Mouse (Mus musculus): ENCODE measurements around the gene Zbtb20.

The Zbtb20 gene

GRCm38 (mm10) chr16:43650355-43651080 is 774.8 kb downstream of the Zbtb20 start:
- no peak for DNase-seq (ENCODE audit: low read depth)

- no peak for DNase-seq (ENCODE audit: low read depth)
Measured at GRCm38 (mm10) chr16:43653288-43653687, 777.6 kb downstream of the Zbtb20 start.

DNA sequence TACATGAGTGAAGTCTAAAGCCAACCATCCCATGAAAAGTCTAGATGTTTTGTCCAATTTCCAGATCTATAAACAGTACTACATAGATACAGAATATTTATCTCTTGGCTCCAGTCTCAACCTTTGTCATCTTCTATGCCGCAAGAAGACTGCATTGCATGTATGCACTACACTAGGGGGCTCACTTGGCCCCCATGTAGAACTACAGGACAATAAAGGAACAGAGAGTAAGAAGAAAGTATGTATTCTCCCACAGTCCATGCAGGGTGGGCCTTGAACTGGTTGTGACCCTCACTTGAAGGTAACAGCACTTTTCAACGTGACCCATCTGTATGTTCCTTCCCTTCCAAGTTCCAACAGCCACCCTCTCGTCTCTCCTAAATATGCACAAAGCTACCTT is 778.6 kb downstream of the Zbtb20 start:
- DNase-seq (ENCODE audit: low read depth) = no peak

- peak; percentile 7 for DNase-seq (ENCODE audit: low read depth)
Measured at GRCm38 (mm10) chr16:43655183-43655787, 779.6 kb downstream of the Zbtb20 start.

- DNase-seq (ENCODE audit: low read depth) = no peak
Measured at GRCm38 (mm10) chr16:43661576-43661975, 785.9 kb downstream of the Zbtb20 start.

DNA sequence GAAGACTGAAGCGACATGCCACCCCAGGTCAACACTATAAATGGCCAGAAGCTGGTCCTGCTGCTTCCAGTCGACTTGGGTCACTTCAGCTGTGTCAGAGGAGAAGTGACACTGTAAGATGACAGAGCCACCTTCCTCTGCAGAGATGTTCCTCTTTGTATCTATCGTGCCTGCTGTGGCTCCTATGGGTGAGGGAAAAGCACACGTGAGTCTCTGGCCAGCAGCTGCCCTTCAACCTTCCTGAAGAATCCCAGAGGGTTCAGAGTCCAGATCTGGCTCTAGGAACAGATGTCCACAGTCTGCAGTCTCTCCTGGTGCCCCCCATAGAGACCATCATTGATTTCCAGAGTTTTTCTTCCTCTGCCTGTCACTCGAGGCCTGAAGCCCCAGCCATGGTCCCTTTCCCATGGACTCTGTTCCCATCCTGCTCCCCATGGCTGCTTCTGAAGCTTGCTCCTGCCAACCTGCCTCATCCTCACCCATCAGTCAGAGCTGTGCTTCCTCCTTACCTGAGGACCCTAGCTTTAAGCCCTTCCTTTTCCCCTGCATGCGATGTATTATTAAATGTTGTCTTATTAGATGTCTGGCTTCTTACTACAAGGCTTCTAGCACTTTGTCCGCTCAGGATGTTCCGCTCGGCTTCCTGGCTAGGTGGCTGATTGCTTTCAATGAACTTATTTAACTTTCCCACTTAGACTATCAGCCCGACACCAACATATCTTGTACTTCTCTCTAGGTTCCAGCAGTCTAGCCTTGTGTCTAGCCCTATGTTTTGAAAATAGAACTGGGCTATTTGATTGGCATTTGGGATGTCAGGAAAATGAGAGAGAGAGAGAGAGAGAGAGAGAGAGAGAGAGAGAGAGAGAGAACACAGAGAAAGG is 786.7 kb downstream of the Zbtb20 start:
- DNase-seq (ENCODE audit: low read depth) = no peak

GRCm38 (mm10) chr16:43663978-43664579 is 788.4 kb downstream of the Zbtb20 start, which contains the start of gene Tigit:
TSS of gene Tigit (minus strand) at chr16:43664146.
- DNase-seq (ENCODE audit: low read depth) = peak; percentile 15

DNA sequence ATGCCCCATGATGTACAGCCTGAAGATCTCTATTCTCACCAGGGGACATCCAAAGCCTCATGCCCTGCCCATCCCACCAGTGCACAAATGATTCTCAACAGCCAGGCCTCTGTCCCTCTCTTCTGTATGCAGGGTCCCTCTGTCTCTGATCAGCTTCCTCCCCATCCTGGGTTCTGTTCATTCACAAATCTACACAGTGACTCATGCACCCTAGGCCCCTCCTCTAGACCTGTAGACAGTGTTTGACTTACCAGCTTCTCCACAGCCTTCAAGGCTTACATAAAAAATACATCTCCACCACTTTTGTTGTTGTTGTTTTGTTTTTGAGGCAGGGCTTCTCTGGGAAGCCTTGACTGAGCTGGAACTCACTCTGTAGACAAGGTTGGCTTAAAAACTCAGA is 789.2 kb downstream of the Zbtb20 start:
- peak; percentile 4 for DNase-seq (ENCODE audit: low read depth)

DNA sequence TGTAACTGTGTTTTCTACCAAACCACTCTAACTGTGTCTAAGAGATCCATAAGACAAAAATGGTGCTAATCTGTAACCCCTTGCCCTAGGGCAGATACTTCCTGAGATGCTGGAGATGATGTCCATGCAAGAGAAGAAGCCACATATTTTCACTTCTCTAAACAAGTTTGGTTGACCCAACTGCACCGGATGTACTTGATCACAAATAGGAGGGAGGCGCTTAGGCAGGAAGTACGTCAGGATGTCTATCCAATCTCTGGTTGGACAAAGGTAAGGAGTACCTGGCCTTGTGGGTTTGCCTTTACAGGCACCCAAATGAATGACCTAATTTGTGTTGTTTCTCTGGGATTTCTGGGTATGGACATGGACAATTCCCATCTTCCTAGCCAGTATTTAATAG is 792.6 kb downstream of the Zbtb20 start:
- DNase-seq (ENCODE audit: low read depth) = no peak

DNA sequence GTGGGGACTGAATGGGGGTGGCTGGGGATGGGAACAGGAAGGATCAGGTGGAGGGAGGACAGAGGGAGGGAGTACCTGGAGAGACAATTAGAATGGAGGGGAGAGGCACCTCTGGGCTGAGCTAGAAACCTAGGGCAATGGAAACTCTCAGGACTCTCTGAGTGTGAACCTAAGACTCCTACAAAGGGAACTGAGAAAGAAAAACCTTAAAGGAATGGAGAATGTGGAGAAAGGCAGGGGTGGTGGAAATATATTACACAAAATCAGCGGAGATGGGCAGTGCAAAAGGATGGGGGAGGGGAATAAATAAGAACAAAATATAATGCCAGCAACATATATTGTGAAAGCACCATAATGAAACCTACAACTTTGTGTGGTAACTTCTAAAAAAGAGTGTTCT is 796.3 kb downstream of the Zbtb20 start:
- no peak for DNase-seq (ENCODE audit: low read depth)

- DNase-seq (ENCODE audit: low read depth) = no peak
Measured at GRCm38 (mm10) chr16:43672697-43673096, 797.0 kb downstream of the Zbtb20 start.

GRCm38 (mm10) chr16:43674400-43674799 is 798.7 kb downstream of the Zbtb20 start:
- no peak for DNase-seq (ENCODE audit: low read depth)

DNA sequence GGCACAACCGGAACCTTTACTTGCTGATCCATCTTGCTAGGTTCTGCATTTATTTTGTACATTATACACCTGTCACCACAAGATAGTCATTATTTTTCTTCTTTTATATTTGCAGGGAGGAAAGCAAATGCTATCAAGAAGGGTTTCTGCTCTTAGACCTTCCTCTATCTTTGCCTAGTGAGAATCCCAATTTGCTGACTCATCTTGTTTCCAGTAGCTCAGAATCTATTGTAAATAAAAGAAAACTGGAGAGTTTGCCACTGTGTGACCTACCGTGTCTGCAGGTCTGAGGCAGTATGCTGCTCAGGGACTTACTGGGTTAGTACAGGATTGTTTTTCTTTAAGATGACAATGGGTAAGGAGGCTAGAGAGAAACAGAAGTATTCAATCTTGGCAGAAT is 812.3 kb downstream of the Zbtb20 start:
- DNase-seq (ENCODE audit: low read depth) = no peak

GRCm38 (mm10) chr16:43690211-43690690 is 814.6 kb downstream of the Zbtb20 start:
- DNase-seq (ENCODE audit: low read depth) = no peak

DNA sequence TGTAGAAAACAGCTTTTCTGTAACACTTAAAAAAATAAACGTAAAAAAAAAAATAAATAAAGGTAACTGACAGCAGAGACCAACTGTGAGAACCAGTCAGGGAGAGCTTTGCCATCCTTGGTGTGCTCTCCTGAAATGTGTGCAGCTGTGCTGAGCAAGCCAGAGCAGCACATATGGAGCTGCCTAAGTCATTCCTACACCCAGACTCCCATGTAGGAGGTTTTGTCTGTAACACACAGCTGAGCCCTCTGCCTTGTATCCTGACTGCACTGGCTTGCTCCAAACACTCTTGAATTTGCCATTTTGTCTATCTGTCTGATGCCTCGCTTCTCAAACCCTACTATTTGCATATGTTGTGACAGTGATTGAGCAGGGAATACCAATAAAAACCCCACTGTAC is 815.2 kb downstream of the Zbtb20 start:
- no peak for DNase-seq (ENCODE audit: low read depth)

DNA sequence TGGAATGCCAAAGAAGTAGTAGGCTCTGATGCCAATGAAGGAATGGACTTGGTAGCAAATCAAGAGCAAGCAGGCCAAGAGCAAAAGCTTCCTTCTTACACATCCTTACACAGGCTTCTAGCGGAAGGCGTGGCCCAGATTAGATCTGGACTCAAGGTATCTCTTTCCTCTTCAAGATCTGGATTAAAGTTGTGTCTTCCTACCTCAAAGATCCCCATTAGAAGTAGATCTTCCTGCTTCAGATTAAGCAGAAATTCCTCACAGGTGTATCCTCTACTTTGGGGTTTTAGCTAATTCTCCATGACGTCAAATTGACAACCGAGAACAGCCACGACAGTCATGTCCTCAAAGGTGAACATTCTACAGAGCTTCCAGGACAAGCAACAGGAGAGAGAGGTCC is 816.1 kb downstream of the Zbtb20 start:
- no peak for DNase-seq (ENCODE audit: low read depth)
